Mouse (Mus musculus): ENCODE data around the gene Gucy2f. TPM values are rescaled to one million over a fixed set of nuclear protein-coding genes. Genes with fewer than 3 reads are reported as not detected.

Gucy2f gene
- under 1 TPM in 1 of 2 experiments, not detected in 1; 0.09 TPM for total RNA-seq (2023)

DNA sequence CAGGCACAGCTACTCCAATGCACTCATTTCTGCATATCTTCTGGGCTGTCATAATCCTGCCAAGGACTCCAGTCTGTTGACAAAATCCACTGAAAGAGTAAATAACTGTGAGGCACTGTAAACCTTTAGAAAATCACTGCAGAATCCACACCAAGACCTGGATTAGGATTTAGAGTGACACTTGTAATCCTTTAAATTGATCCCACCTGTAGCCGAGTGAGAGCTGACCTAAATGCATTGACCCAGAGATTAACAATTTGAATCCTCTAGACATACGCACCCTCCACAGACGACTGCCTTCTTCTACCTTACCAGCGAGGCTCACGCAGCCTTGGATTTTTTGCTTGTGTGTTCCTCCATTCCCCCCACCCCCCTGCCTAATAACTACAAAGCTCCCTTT is at the start of gene Gucy2f:
TSS of gene Gucy2f (minus strand) at position 101 of the 400 bp plus-strand sequence.

DNA sequence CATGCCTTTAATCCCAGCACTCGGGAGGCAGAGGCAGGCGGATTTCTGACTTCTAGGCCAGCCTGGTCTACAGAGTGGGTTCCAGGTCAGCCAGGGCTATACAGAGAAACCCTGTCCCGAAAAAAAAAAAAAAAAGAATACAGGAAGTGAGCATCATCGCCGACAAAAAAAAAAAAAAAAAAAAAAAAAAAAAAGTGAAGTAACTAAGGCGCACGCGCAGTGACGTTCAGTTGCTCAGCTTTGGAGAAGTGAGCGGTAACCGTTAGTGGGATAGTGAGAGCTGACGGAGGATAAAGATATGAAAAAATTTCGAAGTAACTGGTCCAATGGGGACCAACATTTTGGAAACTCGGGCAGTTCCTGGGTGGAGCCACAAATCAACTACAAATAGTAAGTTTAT is 29.8 kb upstream of the Gucy2f start, which contains the start of gene Nxt2:
TSS of gene Nxt2 (plus strand) at position 229 of the 400 bp plus-strand sequence.

Other genes with a start within 250 kb of the Gucy2f start
- 10 to 100 TPM; 10.9 to 19.0 TPM for gene Nxt2, start 29.8 kb upstream of the Gucy2f start, total RNA-seq (2023)
- not detected for gene Kcne1l, start 109.4 kb upstream of the Gucy2f start, total RNA-seq (2023)
- 10 to 100 TPM; 14.0 to 15.6 TPM for gene Acsl4, start 193.6 kb upstream of the Gucy2f start, total RNA-seq (2023)

Measured in neutrophil, adult 83 days (primary cell).